Mouse (Mus musculus): ENCODE measurements at regions not wholly inside any gene's neighbourhood (a gene's known extent, or its start where the extent isn't known, plus 50 kb on each side); places are given as distances from the start of the nearest gene placed in this dataset.
A peak's percentile ranks its signal among the peaks of the same experiment; 100 is the strongest.

GRCm38 (mm10) chr3:68758609-68759008, 68.2 kb downstream of the Il12a start:
- no peak for DNase-seq (ENCODE audit: low read depth)

- DNase-seq (ENCODE audit: low read depth): no peak
Observed at GRCm38 (mm10) chr3:68759375-68759774, 68.9 kb downstream of the Il12a start.

- no peak for DNase-seq (ENCODE audit: low read depth)
Observed at GRCm38 (mm10) chr3:68760806-68761205, 70.4 kb downstream of the Il12a start.

- no peak for DNase-seq (ENCODE audit: low read depth)
Observed at GRCm38 (mm10) chr3:68761242-68761625, 70.8 kb downstream of the Il12a start.

GRCm38 (mm10) chr3:68761626-68762331, 71.3 kb downstream of the Il12a start:
- no peak for DNase-seq (ENCODE audit: low read depth)

- DNase-seq (ENCODE audit: low read depth): no peak
Observed at GRCm38 (mm10) chr3:68762988-68763387, 72.5 kb downstream of the Il12a start.

GRCm38 (mm10) chr3:68764336-68764735, 73.9 kb downstream of the Il12a start:
- no peak for DNase-seq (ENCODE audit: low read depth)

- peak; percentile 74 for DNase-seq (ENCODE audit: low read depth)
Observed at GRCm38 (mm10) chr3:68764917-68765598, 74.6 kb downstream of the Il12a start.

- DNase-seq (ENCODE audit: low read depth): no peak
Observed at GRCm38 (mm10) chr3:68771579-68771978, 81.1 kb downstream of the Il12a start.

- DNase-seq (ENCODE audit: low read depth): no peak
Observed at GRCm38 (mm10) chr3:68777801-68778200, 87.4 kb downstream of the Il12a start.

GRCm38 (mm10) chr3:68778354-68779040, 88.1 kb downstream of the Il12a start:
- DNase-seq (ENCODE audit: low read depth): no peak

- DNase-seq (ENCODE audit: low read depth): no peak
Observed at GRCm38 (mm10) chr3:68780843-68781242, 88.5 kb upstream of the 1110032F04Rik start.

GRCm38 (mm10) chr3:68781466-68781865, 87.9 kb upstream of the 1110032F04Rik start:
- DNase-seq (ENCODE audit: low read depth): no peak

- DNase-seq (ENCODE audit: low read depth): no peak
Observed at GRCm38 (mm10) chr3:68782363-68782762, 87.0 kb upstream of the 1110032F04Rik start.

- no peak for DNase-seq (ENCODE audit: low read depth)
Observed at GRCm38 (mm10) chr3:68783666-68784416, 85.5 kb upstream of the 1110032F04Rik start.

- no peak for DNase-seq (ENCODE audit: low read depth)
Observed at GRCm38 (mm10) chr3:68786771-68787170, 82.6 kb upstream of the 1110032F04Rik start.

GRCm38 (mm10) chr3:68787385-68788175, 81.8 kb upstream of the 1110032F04Rik start:
- DNase-seq (ENCODE audit: low read depth): no peak

GRCm38 (mm10) chr3:68789491-68789890, 79.9 kb upstream of the 1110032F04Rik start:
- DNase-seq (ENCODE audit: low read depth): no peak

- DNase-seq (ENCODE audit: low read depth): no peak
Observed at GRCm38 (mm10) chr3:68790466-68790865, 78.9 kb upstream of the 1110032F04Rik start.

GRCm38 (mm10) chr3:68792883-68793282, 76.5 kb upstream of the 1110032F04Rik start:
- no peak for DNase-seq (ENCODE audit: low read depth)

GRCm38 (mm10) chr3:68793923-68794322, 75.5 kb upstream of the 1110032F04Rik start:
- no peak for DNase-seq (ENCODE audit: low read depth)

All from gonadal fat pad, adult 2 months (tissue).